Mouse (Mus musculus): ENCODE measurements around the gene Anapc2. TPM values are rescaled to one million over a fixed set of nuclear protein-coding genes. Genes with fewer than 3 reads are reported as not detected.

Gene Anapc2
- polyA plus RNA-seq, 1 experiment from 2014 or later: 128 TPM

DNA sequence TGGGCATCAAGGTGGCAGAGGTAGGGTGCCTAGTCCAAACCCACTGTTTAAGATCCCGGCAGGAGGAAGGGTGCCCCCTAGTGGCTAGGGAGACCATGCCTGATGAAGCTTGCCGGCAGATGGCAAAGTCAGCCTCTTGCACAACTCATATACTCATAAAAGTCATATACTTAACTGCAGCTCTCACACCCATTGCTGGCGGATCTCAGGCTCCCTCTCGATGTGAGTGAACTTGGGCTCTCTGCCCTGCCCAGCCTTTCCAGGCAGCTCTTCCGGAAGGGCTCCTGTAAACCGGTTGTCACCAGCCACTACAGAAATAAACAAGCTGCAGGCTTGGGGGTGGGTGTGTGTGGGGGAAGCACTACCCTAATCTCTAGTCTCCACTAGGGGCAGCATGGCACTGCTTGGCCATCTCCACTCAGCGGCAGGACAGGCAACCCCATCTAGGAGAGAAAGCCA, 43.8 kb upstream of the Anapc2 start:
- under 1% methylated on average over 7 of the region's 7 CpGs for WGBS
- H3K9ac ChIP-seq (ENCODE audit: low read length): no peak overlapping the region
- H3K4me1 ChIP-seq (ENCODE audit: control insufficient read depth, insufficient read depth, low read length): peaks cover 7% of the 10 kb centered on the region
- H3K4me3 ChIP-seq (ENCODE audit: low read depth, low read length): 0 out of 2 replicates have a peak overlapping the region, but pooled peaks have one; percentile 4
- H3K4me2 ChIP-seq (ENCODE audit: low read depth): 0 out of 2 replicates have a peak overlapping the region, but pooled peaks have one; percentile 27
- ATAC-seq (ENCODE audit: insufficient read depth, low FRiP score, low TSS enrichment) (no peak), DNase-seq (ENCODE audit: low spot score) (peak; percentile 83)
- H3K9me3 ChIP-seq (ENCODE audit: control insufficient read depth, low read length): no peaks in the 10 kb centered on the region
- H3K36me3 ChIP-seq (ENCODE audit: control insufficient read depth, insufficient read depth, low read length): no peaks in the 10 kb centered on the region
- H3K27ac ChIP-seq (ENCODE audit: low read depth, low read length): no peak overlapping the region
- H3K27me3 ChIP-seq (ENCODE audit: control insufficient read depth, insufficient read depth, low read length): no peaks in the 10 kb centered on the region

DNA sequence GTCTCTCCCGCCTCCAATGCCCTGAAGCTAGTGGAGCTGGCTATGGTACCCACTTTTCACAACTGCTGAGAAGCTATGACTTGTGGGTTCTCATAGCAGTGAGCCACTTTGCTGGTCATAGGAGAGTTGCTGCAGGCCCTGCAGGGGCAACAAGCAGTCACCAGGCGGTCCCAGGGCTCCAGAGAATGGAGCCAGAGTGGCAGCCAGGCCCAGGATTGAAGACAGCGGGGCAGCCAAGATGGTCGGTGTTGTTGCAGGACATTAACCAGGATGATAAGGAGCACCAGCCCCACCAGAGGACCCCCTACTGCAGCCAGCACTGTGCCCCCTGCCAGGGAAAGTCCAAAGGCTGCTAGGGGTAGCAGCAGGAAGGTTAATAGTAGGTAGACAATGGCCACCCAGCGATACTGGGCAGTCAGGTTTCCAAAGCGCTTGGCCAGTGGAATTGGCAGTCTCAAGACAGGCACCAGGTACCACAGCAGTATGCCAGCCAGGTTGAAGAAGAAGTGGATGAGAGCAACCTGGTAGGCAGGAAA, 43.2 kb upstream of the Anapc2 start:
- 70% methylated on average over 6 of the region's 6 CpGs for WGBS
- no peak overlapping the region for H3K4me2 ChIP-seq (ENCODE audit: low read depth)
- H3K9ac ChIP-seq (ENCODE audit: low read length): no peak overlapping the region

DNA sequence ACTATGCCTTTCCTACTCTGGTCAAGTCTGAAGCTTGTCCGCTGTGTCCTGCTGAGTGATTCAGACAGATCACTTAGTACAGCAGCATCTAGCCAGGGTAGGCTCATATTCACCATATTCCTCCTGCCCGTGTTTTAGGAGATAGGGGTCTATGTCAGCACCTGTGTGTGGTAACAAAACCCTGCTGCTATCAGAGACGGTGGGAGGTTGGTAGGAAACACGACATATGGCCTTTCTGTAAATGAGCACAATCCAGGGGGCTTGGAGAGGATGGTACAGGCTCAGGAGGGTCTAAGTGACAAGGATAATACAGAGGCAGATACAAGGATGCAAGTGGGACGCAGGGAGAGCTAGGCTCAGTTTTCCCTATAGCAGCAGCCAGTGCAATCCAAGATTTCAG, 42.7 kb upstream of the Anapc2 start:
- DNase-seq (ENCODE audit: low spot score) (no peak), ATAC-seq (ENCODE audit: insufficient read depth, low FRiP score, low TSS enrichment) (no peak)
- WGBS: 83% methylated on average over 5 of the region's 5 CpGs

More for the DNA sequence above, 43.2 kb upstream of the Anapc2 start:
- H3K36me3 ChIP-seq (ENCODE audit: control insufficient read depth, insufficient read depth, low read length): no peaks in the 10 kb centered on the region
- ATAC-seq (ENCODE audit: insufficient read depth, low FRiP score, low TSS enrichment) (no peak), DNase-seq (ENCODE audit: low spot score) (no peak)
- H3K4me1 ChIP-seq (ENCODE audit: control insufficient read depth, insufficient read depth, low read length): peaks cover 5% of the 10 kb centered on the region; the same call in 1 of the 2 replicates
- 0 out of 2 replicates have a peak overlapping the region, but pooled peaks have one; percentile 4 for H3K4me3 ChIP-seq (ENCODE audit: low read depth, low read length)
- H3K9me3 ChIP-seq (ENCODE audit: control insufficient read depth, low read length): no peaks in the 10 kb centered on the region
- H3K27me3 ChIP-seq (ENCODE audit: control insufficient read depth, insufficient read depth, low read length): no peaks in the 10 kb centered on the region
- no peak overlapping the region for H3K27ac ChIP-seq (ENCODE audit: low read depth, low read length)

DNA sequence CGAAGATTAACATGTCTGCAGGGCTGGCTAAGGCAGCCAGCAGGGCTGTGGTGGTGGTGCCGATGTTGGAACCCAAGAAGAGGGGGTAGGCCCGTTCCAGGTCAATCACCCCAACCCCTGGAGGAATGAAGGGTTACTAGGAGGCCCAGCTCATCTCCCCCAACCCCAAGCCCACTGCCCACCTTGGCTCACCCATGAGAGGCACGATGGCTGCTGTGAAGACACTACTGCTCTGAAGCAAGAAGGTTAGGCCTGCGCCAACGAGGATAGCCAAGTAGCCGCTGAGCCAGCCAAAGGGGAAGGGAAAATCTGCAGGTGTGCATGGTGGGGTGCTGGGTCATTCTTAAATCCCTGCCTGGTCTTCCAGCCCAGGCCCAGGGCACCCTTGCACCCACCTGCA, 41.7 kb upstream of the Anapc2 start:
- Histone ChIP-seq H3K36me3 (ENCODE audit: control insufficient read depth, insufficient read depth, low read length) (no peaks in the 10 kb centered on the region), H3K9me3 (ENCODE audit: control insufficient read depth, low read length) (no peaks in the 10 kb centered on the region), H3K27ac (ENCODE audit: low read depth, low read length) (no peak overlapping the region), H3K4me2 (ENCODE audit: low read depth) (no peak overlapping the region), H3K9ac (ENCODE audit: low read length) (no peak overlapping the region), H3K4me3 (ENCODE audit: low read depth, low read length) (no peak overlapping the region), H3K4me1 (ENCODE audit: control insufficient read depth, insufficient read depth, low read length) (peaks cover under 1% of the 10 kb centered on the region; the same call in 1 of the 2 replicates), H3K27me3 (ENCODE audit: control insufficient read depth, insufficient read depth, low read length) (no peaks in the 10 kb centered on the region)
- DNase-seq (ENCODE audit: low spot score) (no peak), ATAC-seq (ENCODE audit: insufficient read depth, low FRiP score, low TSS enrichment) (no peak)
- WGBS: 91% methylated on average over 7 of the region's 7 CpGs

More for the DNA sequence above, 42.7 kb upstream of the Anapc2 start:
- H3K9ac ChIP-seq (ENCODE audit: low read length): no peak overlapping the region
- peaks cover 5% of the 10 kb centered on the region; the same call in 1 of the 2 replicates for H3K4me1 ChIP-seq (ENCODE audit: control insufficient read depth, insufficient read depth, low read length)
- H3K27me3 ChIP-seq (ENCODE audit: control insufficient read depth, insufficient read depth, low read length): no peaks in the 10 kb centered on the region
- no peaks in the 10 kb centered on the region for H3K36me3 ChIP-seq (ENCODE audit: control insufficient read depth, insufficient read depth, low read length)
- H3K4me2 ChIP-seq (ENCODE audit: low read depth): no peak overlapping the region
- no peaks in the 10 kb centered on the region for H3K9me3 ChIP-seq (ENCODE audit: control insufficient read depth, low read length)
- H3K4me3 ChIP-seq (ENCODE audit: low read depth, low read length): no peak overlapping the region
- no peak overlapping the region for H3K27ac ChIP-seq (ENCODE audit: low read depth, low read length)

DNA sequence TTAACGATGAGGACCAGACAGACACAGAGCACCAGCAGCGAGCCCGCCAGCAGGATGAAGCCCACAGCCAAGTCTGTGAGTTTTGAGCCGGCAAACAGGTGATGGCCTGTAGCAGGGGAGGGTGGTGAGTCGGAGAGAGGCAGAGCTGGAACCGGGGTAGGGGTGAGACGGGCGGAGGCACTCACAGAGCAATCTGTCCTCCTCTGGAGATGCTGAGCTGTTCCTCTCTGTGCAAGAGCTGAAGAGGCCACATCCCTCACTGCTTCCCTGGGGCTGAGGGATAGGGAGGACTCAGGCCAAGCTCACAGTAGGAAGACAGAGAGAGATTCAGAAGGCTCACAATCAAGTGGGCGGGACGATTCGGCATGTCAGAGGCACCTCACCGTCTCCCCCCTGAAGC, 41.2 kb upstream of the Anapc2 start:
- Histone ChIP-seq H3K27me3 (ENCODE audit: control insufficient read depth, insufficient read depth, low read length) (no peaks in the 10 kb centered on the region), H3K9me3 (ENCODE audit: control insufficient read depth, low read length) (no peaks in the 10 kb centered on the region), H3K4me2 (ENCODE audit: low read depth) (no peak overlapping the region), H3K36me3 (ENCODE audit: control insufficient read depth, insufficient read depth, low read length) (no peaks in the 10 kb centered on the region), H3K9ac (ENCODE audit: low read length) (no peak overlapping the region), H3K27ac (ENCODE audit: low read depth, low read length) (no peak overlapping the region), H3K4me1 (ENCODE audit: control insufficient read depth, insufficient read depth, low read length) (no peaks in the 10 kb centered on the region), H3K4me3 (ENCODE audit: low read depth, low read length) (no peak overlapping the region)
- WGBS: 54% methylated on average over 12 of the region's 12 CpGs
- ATAC-seq (ENCODE audit: insufficient read depth, low FRiP score, low TSS enrichment) (no peak), DNase-seq (ENCODE audit: low spot score) (no peak)

DNA sequence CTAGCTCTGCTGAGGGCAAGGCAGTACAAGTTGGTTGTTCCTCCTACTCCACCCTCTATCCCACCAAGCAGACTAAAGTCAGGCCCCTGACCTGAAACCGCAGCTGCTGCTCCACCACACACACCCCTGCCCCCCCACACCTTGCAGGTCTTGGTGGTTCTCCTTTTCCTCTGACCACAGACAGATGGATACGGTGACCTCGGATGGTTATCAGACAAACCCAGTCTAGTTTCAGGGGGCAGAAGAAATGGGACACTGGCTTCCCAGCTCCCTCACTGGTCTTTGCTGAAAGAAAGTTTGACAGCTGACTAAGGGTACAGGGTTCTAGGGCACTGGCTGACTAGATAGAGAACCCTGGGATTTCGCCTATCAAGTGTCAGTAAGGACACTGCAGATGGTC, 38.9 kb upstream of the Anapc2 start:
- no peak overlapping the region for H3K9ac ChIP-seq (ENCODE audit: low read length)
- no peak overlapping the region for H3K4me2 ChIP-seq (ENCODE audit: low read depth)
- H3K9me3 ChIP-seq (ENCODE audit: control insufficient read depth, low read length): no peaks in the 10 kb centered on the region
- no peak for ATAC-seq (ENCODE audit: insufficient read depth, low FRiP score, low TSS enrichment)
- H3K4me1 ChIP-seq (ENCODE audit: control insufficient read depth, insufficient read depth, low read length): no peaks in the 10 kb centered on the region
- H3K4me3 ChIP-seq (ENCODE audit: low read depth, low read length): no peak overlapping the region
- no peak for DNase-seq (ENCODE audit: low spot score)
- no peaks in the 10 kb centered on the region for H3K36me3 ChIP-seq (ENCODE audit: control insufficient read depth, insufficient read depth, low read length)
- H3K27ac ChIP-seq (ENCODE audit: low read depth, low read length): no peak overlapping the region
- WGBS: 78% methylated on average over 4 of the region's 4 CpGs
- no peaks in the 10 kb centered on the region for H3K27me3 ChIP-seq (ENCODE audit: control insufficient read depth, insufficient read depth, low read length)

DNA sequence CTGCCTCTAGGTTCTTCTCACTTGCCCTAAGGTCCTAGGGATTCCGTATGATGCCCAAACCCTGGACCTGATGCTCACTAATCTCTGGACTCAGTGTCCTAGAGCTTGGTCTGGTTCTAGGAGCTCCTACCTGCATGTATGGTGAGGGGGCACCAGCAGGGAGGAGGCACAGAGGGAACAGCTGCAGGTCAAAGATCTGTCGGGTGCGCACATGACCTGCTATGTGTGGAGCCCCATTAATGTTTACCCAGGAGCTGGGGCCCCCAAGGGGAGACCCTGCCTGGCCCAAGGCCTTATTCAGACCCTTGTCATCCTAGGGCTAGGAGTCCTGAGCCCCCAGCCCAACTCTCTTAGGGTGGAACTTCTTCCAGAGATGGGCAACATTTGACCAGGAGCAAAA, 38.2 kb upstream of the Anapc2 start, which contains the start of gene Slc34a3:
TSS of gene Slc34a3 (minus strand) at position 315 of the 400 bp plus-strand sequence.
- H3K27me3 ChIP-seq (ENCODE audit: control insufficient read depth, insufficient read depth, low read length): no peaks in the 10 kb centered on the region
- no peak within 1 kb of the TSS for H3K4me3 ChIP-seq (ENCODE audit: low read depth, low read length)
- H3K4me2 ChIP-seq (ENCODE audit: low read depth): no peak within 1 kb of the TSS
- ATAC-seq (ENCODE audit: insufficient read depth, low FRiP score, low TSS enrichment): no peak
- no peak within 1 kb of the TSS for H3K9ac ChIP-seq (ENCODE audit: low read length)
- H3K9me3 ChIP-seq (ENCODE audit: control insufficient read depth, low read length): no peaks in the 10 kb centered on the region
- no peaks in the 10 kb centered on the region for H3K36me3 ChIP-seq (ENCODE audit: control insufficient read depth, insufficient read depth, low read length)
- no peak for DNase-seq (ENCODE audit: low spot score)
- 82% methylated on average over 3 of the region's 3 CpGs for WGBS
- H3K27ac ChIP-seq (ENCODE audit: low read depth, low read length): no peak within 1 kb of the TSS
- no peaks in the 10 kb centered on the region for H3K4me1 ChIP-seq (ENCODE audit: control insufficient read depth, insufficient read depth, low read length)

DNA sequence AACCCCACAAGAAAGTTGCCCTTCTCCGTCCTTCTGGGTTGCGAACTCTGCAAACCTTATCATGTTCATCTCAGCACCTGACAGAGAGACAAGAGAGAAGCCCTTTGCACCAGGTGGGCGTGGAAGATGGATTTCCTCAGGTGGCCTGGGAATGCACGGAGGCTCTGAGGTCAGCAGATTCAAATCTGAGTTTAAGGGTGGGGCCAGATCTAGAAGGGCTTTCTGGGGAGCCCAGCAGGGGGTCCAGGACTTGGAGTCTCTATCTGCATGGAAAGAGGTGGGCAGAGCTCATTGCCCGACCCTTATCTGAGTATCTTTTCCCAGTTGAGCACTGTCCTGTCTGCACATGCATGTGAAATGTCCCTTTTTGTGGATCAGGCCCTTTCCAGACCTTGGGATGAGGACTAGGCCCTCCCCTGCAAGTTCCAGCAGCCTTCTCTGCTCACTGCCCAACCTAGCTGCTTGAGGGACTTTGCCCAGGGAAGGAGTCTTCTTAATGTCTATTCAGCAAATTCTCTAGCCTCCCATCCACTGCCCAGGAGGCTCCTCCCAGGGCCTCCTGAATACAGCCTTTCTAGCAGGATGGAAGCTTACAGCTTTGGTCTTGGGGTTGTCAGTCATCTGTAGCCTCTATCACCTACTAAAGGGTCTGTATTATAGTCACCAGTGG, 37.6 kb upstream of the Anapc2 start:
- ATAC-seq (ENCODE audit: insufficient read depth, low FRiP score, low TSS enrichment) (no peak), DNase-seq (ENCODE audit: low spot score) (no peak)
- Histone ChIP-seq H3K4me2 (ENCODE audit: low read depth) (no peak overlapping the region), H3K9me3 (ENCODE audit: control insufficient read depth, low read length) (no peaks in the 10 kb centered on the region), H3K9ac (ENCODE audit: low read length) (no peak overlapping the region), H3K36me3 (ENCODE audit: control insufficient read depth, insufficient read depth, low read length) (no peaks in the 10 kb centered on the region), H3K4me1 (ENCODE audit: control insufficient read depth, insufficient read depth, low read length) (no peaks in the 10 kb centered on the region), H3K4me3 (ENCODE audit: low read depth, low read length) (no peak overlapping the region), H3K27ac (ENCODE audit: low read depth, low read length) (no peak overlapping the region), H3K27me3 (ENCODE audit: control insufficient read depth, insufficient read depth, low read length) (no peaks in the 10 kb centered on the region)
- WGBS: 73% methylated on average over 5 of the region's 5 CpGs

DNA sequence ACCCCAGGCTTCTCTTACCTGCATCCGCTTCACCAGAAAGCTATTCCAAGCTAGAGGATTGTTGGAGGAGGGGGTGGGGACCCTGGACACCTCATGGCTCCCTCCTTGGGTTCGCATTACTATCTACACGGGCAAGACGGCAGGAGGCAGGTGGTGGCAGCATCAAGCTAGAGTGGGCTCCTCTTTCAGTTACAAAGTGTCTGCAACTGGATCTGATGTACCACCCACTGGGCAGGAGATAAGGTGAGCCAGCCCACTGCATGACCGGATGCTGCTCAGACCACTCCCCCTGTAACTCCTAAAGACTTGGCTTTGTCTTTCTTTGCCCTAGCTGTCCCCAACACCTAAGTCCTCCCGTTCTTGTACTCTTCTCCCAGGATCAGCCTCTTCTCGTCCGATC, 35.7 kb upstream of the Anapc2 start, which contains the start of gene Rnf224:
TSS of gene Rnf224 (minus strand) at position 174 of the 400 bp plus-strand sequence.
- DNase-seq (ENCODE audit: low spot score) (no peak), ATAC-seq (ENCODE audit: insufficient read depth, low FRiP score, low TSS enrichment) (no peak)
- H3K27ac ChIP-seq (ENCODE audit: low read depth, low read length): no peak within 1 kb of the TSS
- peaks cover 7% of the 10 kb centered on the region for H3K27me3 ChIP-seq (ENCODE audit: control insufficient read depth, insufficient read depth, low read length)
- no peak within 1 kb of the TSS for H3K4me3 ChIP-seq (ENCODE audit: low read depth, low read length)
- no peaks in the 10 kb centered on the region for H3K36me3 ChIP-seq (ENCODE audit: control insufficient read depth, insufficient read depth, low read length)
- H3K4me1 ChIP-seq (ENCODE audit: control insufficient read depth, insufficient read depth, low read length): peaks cover 8% of the 10 kb centered on the region
- H3K4me2 ChIP-seq (ENCODE audit: low read depth): no peak within 1 kb of the TSS
- WGBS: 42% methylated on average over 8 of the region's 8 CpGs
- H3K9ac ChIP-seq (ENCODE audit: low read length): no peak within 1 kb of the TSS
- no peaks in the 10 kb centered on the region for H3K9me3 ChIP-seq (ENCODE audit: control insufficient read depth, low read length)
